Mouse (Mus musculus): ENCODE results near the gene Tmem163. TPM values are rescaled to one million over a fixed set of nuclear protein-coding genes. Genes with fewer than 3 reads are reported as not detected.

Gene Tmem163
- polyA plus RNA-seq, 1 experiment from 2014 or later: 1.7 TPM

DNA sequence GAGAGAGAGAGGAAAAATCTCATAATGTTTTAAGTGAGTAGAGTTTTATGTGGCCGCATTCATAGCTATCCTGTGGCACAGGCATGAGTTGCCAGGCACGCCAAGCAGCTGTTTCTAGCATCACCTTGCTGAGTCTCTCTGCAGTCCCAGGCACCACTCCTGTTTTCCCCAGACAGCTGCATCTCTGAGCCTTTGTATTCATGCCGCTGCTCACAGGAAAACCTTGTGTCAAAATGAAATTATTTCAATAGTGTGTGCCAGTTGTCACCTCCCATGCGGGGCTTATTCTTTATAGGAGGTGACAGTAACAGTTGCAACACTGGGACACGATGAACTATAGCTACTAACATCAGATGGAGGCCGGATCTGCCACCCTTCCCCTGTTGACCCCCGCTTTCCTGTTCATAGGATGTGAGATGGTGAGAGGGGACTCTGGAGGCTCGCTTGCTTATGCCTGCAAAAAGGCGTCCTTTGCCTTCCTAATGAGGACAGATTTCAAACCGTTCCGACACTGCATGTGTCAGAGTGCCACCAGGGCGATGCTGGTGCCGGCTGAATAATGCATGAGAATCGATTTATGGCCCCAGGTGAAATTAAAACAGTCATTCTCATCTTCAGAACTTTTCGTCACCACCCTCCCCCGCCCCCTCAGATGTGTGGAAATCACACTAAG lies 171.1 kb downstream of the Tmem163 start:
- no peak for DNase-seq (ENCODE audit: low spot score)
- Histone ChIP-seq H3K4me2 (no peak overlapping the region), H3K9me3 (ENCODE audit: control insufficient read depth, low read length) (no peaks in the 10 kb centered on the region), H3K36me3 (ENCODE audit: control insufficient read depth, insufficient read depth, low read length) (no peaks in the 10 kb centered on the region), H3K27ac (ENCODE audit: low read depth, low read length) (no peak overlapping the region), H3K27me3 (replicated peaks; ENCODE audit: control insufficient read depth, insufficient read depth, low read length) (no peaks in the 10 kb centered on the region), H3K9ac (ENCODE audit: low read depth, low read length) (no peak overlapping the region), H3K4me3 (ENCODE audit: low read depth, low read length) (no peak overlapping the region), H3K4me1 (replicated peaks; ENCODE audit: control insufficient read depth, insufficient read depth, low read length) (no peaks in the 10 kb centered on the region)
- WGBS: 79% methylated on average over 16 of the region's 16 CpGs
- no peak for ATAC-seq (replicated peaks; ENCODE audit: low FRiP score)

DNA sequence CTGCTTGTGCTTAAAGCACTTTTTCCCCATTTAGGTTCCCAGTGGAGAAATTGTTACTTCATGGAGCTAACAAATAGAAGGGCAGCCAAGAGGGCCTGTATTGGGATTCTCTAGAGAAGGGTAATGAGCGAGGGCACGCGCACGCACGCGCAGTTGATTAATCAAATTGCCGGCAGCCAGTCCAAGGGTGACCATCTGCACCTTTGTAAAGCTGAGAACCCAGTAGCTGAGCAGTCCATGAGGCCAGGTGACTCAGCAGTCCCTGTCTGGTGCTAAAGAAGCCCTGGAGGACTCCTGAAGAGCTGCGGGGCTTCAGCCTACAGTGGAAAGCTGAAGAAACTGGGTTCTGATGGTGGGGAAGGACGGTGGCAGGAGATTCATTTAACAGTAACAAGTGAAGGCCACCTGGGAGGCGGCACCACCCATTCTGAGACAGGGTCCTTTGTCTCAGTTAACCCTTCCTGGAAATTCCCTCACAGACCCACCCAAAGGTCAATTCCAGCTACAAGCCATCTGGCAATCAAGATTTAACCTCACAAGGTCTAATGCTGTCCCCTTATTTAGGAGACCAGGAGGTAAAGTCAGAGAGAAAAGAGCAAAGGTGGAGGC lies 172.2 kb downstream of the Tmem163 start:
- no peak for ATAC-seq (replicated peaks; ENCODE audit: low FRiP score)
- Histone ChIP-seq H3K27me3 (replicated peaks; ENCODE audit: control insufficient read depth, insufficient read depth, low read length) (no peaks in the 10 kb centered on the region), H3K9ac (ENCODE audit: low read depth, low read length) (no peak overlapping the region), H3K9me3 (ENCODE audit: control insufficient read depth, low read length) (no peaks in the 10 kb centered on the region), H3K27ac (ENCODE audit: low read depth, low read length) (no peak overlapping the region), H3K4me2 (no peak overlapping the region), H3K4me1 (replicated peaks; ENCODE audit: control insufficient read depth, insufficient read depth, low read length) (no peaks in the 10 kb centered on the region), H3K4me3 (ENCODE audit: low read depth, low read length) (no peak overlapping the region), H3K36me3 (ENCODE audit: control insufficient read depth, insufficient read depth, low read length) (no peaks in the 10 kb centered on the region)
- DNase-seq (ENCODE audit: low spot score): no peak
- 87% methylated on average over 10 of the region's 10 CpGs for WGBS

DNA sequence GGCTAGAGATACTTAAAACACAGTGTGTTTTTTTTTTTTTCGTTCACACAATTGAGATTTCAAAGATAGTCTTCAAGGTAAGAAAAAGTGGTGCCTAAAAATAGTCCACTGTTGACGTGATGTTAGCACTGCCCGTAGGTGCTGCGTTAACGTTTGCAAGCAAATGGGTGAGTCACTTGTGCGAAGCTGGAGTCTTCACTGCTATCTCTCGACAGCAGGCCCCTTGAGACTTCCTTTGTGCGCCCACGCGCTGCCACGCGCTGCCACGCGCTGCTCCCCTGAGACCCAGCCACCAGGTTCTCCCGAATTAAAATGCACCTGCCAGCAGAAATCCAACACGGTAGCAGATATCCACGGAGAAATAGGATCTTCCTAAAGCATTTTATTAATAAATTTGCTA lies 178.6 kb downstream of the Tmem163 start:
- 45% methylated on average over 17 of the region's 17 CpGs for WGBS
- no peak for ATAC-seq (replicated peaks; ENCODE audit: low FRiP score)
- no peak overlapping the region for H3K27ac ChIP-seq (ENCODE audit: low read depth, low read length)

DNA sequence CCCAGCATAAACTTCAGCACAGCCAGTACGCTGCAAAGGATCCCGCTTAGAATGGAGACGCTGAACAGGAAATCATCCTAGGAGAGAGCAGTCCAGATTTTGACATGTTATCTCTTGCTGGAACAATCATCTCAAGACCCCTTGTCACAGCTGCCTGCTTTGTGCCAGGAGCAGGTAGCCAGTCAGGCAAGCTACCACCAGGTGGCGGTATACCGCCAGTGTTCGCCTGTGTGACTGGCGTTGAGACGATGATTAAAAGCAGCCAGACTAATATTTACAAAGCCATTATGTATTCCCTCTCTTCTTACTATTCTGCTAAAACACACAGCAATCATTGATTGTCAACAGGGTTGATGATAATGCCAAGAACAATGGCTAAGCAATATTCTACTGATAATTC lies 179.1 kb downstream of the Tmem163 start:
- 11% methylated on average over 8 of the region's 8 CpGs for whole genome bisulfite sequencing
- Histone ChIP-seq H3K27me3 (replicated peaks; ENCODE audit: control insufficient read depth, insufficient read depth, low read length) (no peaks in the 10 kb centered on the region), H3K9me3 (ENCODE audit: control insufficient read depth, low read length) (no peaks in the 10 kb centered on the region), H3K9ac (ENCODE audit: low read depth, low read length) (no peak overlapping the region), H3K36me3 (ENCODE audit: control insufficient read depth, insufficient read depth, low read length) (no peaks in the 10 kb centered on the region), H3K4me1 (replicated peaks; ENCODE audit: control insufficient read depth, insufficient read depth, low read length) (no peaks in the 10 kb centered on the region), H3K4me2 (no peak overlapping the region), H3K27ac (ENCODE audit: low read depth, low read length) (no peak overlapping the region), H3K4me3 (ENCODE audit: low read depth, low read length) (no peak overlapping the region)
- ATAC-seq (replicated peaks; ENCODE audit: low FRiP score) (peak; percentile 64; the same call in 1 of the 2 replicates), DNase-seq (ENCODE audit: low spot score) (peak; percentile 63)

More for the DNA sequence above, 178.6 kb downstream of the Tmem163 start:
- no peak for DNase-seq (ENCODE audit: low spot score)
- Histone ChIP-seq H3K9me3 (ENCODE audit: control insufficient read depth, low read length) (no peaks in the 10 kb centered on the region), H3K4me2 (no peak overlapping the region), H3K27me3 (replicated peaks; ENCODE audit: control insufficient read depth, insufficient read depth, low read length) (no peaks in the 10 kb centered on the region), H3K36me3 (ENCODE audit: control insufficient read depth, insufficient read depth, low read length) (no peaks in the 10 kb centered on the region), H3K4me1 (replicated peaks; ENCODE audit: control insufficient read depth, insufficient read depth, low read length) (no peaks in the 10 kb centered on the region), H3K9ac (ENCODE audit: low read depth, low read length) (no peak overlapping the region), H3K4me3 (ENCODE audit: low read depth, low read length) (no peak overlapping the region)

DNA sequence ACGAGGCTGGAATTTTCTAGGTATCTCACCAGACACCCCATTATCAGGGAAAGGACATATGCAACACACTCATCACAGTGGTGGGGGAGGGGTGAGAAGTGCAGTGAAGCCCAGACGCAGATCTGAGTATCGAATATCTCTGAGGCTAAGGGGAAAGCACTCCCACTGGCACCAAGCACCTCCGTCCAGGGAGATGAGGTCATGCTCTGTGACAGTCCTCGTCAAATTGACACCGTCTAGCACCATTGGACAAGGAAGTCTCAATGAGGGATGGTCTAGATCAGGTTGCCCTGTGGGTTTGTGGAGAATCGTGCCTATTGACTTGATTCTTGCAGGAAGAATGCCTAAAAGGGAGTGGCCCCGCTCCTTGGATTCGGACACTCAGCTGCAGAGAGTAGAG lies 180.6 kb downstream of the Tmem163 start:
- DNase-seq (ENCODE audit: low spot score) (no peak), ATAC-seq (replicated peaks; ENCODE audit: low FRiP score) (no peak)
- Histone ChIP-seq H3K4me2 (no peak overlapping the region), H3K36me3 (ENCODE audit: control insufficient read depth, insufficient read depth, low read length) (no peaks in the 10 kb centered on the region), H3K27me3 (replicated peaks; ENCODE audit: control insufficient read depth, insufficient read depth, low read length) (no peaks in the 10 kb centered on the region), H3K4me3 (ENCODE audit: low read depth, low read length) (no peak overlapping the region), H3K9me3 (ENCODE audit: control insufficient read depth, low read length) (no peaks in the 10 kb centered on the region), H3K4me1 (replicated peaks; ENCODE audit: control insufficient read depth, insufficient read depth, low read length) (no peaks in the 10 kb centered on the region), H3K9ac (ENCODE audit: low read depth, low read length) (no peak overlapping the region), H3K27ac (ENCODE audit: low read depth, low read length) (no peak overlapping the region)
- WGBS: 52% methylated on average over 9 of the region's 9 CpGs

DNA sequence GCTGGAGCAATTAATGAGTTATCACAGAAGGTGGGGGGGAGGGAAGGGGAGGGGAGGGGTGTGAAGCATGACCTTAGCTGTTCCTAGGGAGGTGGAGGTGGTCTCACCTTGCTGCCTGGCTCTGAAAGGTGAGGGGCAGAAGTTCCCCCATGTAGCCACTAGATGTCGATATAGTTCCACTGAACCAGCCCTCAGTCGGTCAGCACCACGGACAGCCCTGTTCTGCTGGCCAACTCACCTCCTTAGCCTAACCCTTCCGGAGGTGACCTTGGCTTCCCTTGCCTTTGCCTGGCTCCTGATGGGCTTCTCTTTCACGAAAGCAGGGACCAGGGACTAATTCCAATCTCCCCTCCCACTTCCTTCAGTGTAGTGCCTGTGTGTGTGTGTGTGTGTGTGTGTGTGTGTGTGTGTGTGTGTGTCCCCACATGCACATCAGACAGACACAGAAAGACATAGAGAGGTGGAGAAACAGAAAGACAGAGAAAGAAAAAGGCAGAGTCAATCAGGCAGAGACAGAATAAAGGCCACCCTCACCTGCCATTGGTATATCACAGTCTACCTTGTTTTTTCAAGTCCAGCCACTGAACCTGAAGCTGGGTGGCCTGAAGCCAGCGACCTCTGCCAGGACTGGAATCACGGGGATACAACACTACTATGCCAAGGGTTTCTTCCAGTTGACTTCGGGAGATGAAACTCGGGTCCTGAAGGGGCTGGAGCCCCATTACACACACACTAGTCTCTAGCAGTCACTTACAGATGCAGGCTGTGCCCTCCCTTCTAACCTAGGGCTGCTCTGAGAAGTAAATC lies 182.4 kb downstream of the Tmem163 start:
- H3K4me1 ChIP-seq (replicated peaks; ENCODE audit: control insufficient read depth, insufficient read depth, low read length): no peaks in the 10 kb centered on the region
- H3K27ac ChIP-seq (ENCODE audit: low read depth, low read length): no peak overlapping the region
- no peaks in the 10 kb centered on the region for H3K9me3 ChIP-seq (ENCODE audit: control insufficient read depth, low read length)
- no peak overlapping the region for H3K4me3 ChIP-seq (ENCODE audit: low read depth, low read length)
- no peak overlapping the region for H3K4me2 ChIP-seq
- no peaks in the 10 kb centered on the region for H3K27me3 ChIP-seq (replicated peaks; ENCODE audit: control insufficient read depth, insufficient read depth, low read length)
- peak; percentile 51 for DNase-seq (ENCODE audit: low spot score)
- WGBS: 33% methylated on average over 9 of the region's 9 CpGs
- H3K9ac ChIP-seq (ENCODE audit: low read depth, low read length): no peak overlapping the region
- no peak; the same call in 1 of the 2 replicates for ATAC-seq (replicated peaks; ENCODE audit: low FRiP score)
- H3K36me3 ChIP-seq (ENCODE audit: control insufficient read depth, insufficient read depth, low read length): no peaks in the 10 kb centered on the region

DNA sequence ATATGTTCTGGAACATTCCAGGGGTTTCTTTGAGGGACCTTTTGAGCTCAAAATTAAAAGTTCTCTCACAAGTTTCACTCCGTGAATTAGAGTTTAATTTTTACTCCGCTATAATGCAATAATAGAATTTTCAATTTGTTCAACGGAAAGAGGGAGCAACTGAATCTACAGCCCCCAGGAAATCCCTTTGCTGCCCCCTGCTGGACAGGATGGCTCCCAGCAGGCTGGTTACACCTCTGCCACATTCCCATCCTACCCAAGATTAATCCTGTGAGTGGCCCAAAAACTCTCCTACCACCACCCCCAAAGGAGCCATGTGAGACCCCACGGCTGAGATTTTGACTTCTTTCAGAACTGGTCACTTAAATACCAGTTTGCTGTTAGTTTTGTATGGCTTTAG lies 192.2 kb downstream of the Tmem163 start:
- no peak overlapping the region for H3K9ac ChIP-seq (ENCODE audit: low read depth, low read length)
- no peaks in the 10 kb centered on the region for H3K4me1 ChIP-seq (replicated peaks; ENCODE audit: control insufficient read depth, insufficient read depth, low read length)
- no peaks in the 10 kb centered on the region for H3K9me3 ChIP-seq (ENCODE audit: control insufficient read depth, low read length)
- no peak overlapping the region for H3K4me2 ChIP-seq
- H3K36me3 ChIP-seq (ENCODE audit: control insufficient read depth, insufficient read depth, low read length): no peaks in the 10 kb centered on the region
- DNase-seq (ENCODE audit: low spot score) (no peak), ATAC-seq (replicated peaks; ENCODE audit: low FRiP score) (no peak)
- 77% methylated on average over 4 of the region's 4 CpGs for WGBS
- no peak overlapping the region for H3K4me3 ChIP-seq (ENCODE audit: low read depth, low read length)
- H3K27ac ChIP-seq (ENCODE audit: low read depth, low read length): no peak overlapping the region
- no peaks in the 10 kb centered on the region for H3K27me3 ChIP-seq (replicated peaks; ENCODE audit: control insufficient read depth, insufficient read depth, low read length)

DNA sequence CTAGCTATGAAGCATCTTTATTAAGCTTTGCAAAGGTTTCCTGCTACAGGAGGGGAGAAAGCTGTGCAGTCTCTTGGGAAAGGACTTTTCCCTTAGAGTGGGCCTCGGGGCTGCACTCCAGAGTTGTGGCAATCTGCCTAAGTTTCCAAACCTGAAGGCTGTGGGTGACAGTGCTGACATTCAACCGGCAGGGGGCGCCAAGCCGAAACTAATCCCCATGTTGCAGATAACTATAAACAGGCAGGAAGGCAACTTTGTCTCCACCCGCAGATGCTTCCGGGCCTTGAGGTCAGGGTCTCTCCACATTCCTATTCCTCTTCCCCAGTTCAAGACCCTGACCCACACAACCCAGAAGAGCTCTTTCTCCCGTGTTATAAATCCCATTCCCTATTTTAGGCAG lies 194.5 kb downstream of the Tmem163 start:
- no peaks in the 10 kb centered on the region for H3K9me3 ChIP-seq (ENCODE audit: control insufficient read depth, low read length)
- no peak for ATAC-seq (replicated peaks; ENCODE audit: low FRiP score)
- DNase-seq (ENCODE audit: low spot score): peak; percentile 54
- H3K27ac ChIP-seq (ENCODE audit: low read depth, low read length): no peak overlapping the region
- WGBS: 39% methylated on average over 7 of the region's 7 CpGs
- no peak overlapping the region for H3K9ac ChIP-seq (ENCODE audit: low read depth, low read length)
- H3K4me2 ChIP-seq: no peak overlapping the region
- H3K4me1 ChIP-seq (replicated peaks; ENCODE audit: control insufficient read depth, insufficient read depth, low read length): no peaks in the 10 kb centered on the region
- no peaks in the 10 kb centered on the region for H3K36me3 ChIP-seq (ENCODE audit: control insufficient read depth, insufficient read depth, low read length)
- H3K27me3 ChIP-seq (replicated peaks; ENCODE audit: control insufficient read depth, insufficient read depth, low read length): no peaks in the 10 kb centered on the region
- H3K4me3 ChIP-seq (ENCODE audit: low read depth, low read length): no peak overlapping the region

All from liver, embryonic 11.5 days (tissue).